Mouse (Mus musculus) G1E (cell line): ENCODE measurements around the gene Itgal. TPM values are rescaled to one million over a fixed set of nuclear protein-coding genes. Genes with fewer than 3 reads are reported as not detected.

Experiments used
- ATAC-seq: 2 replicates; pipeline ENCODE4 v1.8.0; 2016; ENCODE audit warnings: mild to moderate bottlenecking; ENCODE audit not compliant: insufficient number of reproducible peaks, poor library complexity, low FRiP score, severe bottlenecking; ENCODE audit errors: extremely low read depth
- DNase-seq: peaks from one replicate; pipeline ENCODE4 v3.0.0; 2012; ENCODE audit warnings: low spot score
- H3K27me3 ChIP-seq: 2 replicates; pipeline ENCODE4 v1.6.1; 2012; ENCODE audit warnings: mild to moderate bottlenecking, low read length, inconsistent platforms; ENCODE audit not compliant: insufficient read depth
- H3K36me3 ChIP-seq: replicated peaks from 2 replicates; pipeline ENCODE3; 2012; ENCODE audit warnings: mild to moderate bottlenecking, inconsistent platforms
- H3K4me1 ChIP-seq: 2 replicates; pipeline ENCODE4 v1.6.1; 2012; ENCODE audit warnings: low read depth, low read length, inconsistent platforms, mixed read lengths; ENCODE audit not compliant: insufficient read depth
- H3K4me3 ChIP-seq: 2 replicates; pipeline ENCODE4 v1.5.1; 2012; ENCODE audit warnings: low read depth, mild to moderate bottlenecking, inconsistent platforms, low read length, moderate library complexity, mixed read lengths
- H3K9me3 ChIP-seq: replicated peaks from 2 replicates; pipeline ENCODE4 v1.6.1; 2012; ENCODE audit warnings: inconsistent platforms
- CTCF ChIP-seq: IDR thresholded peaks from 2 replicates; pipeline ENCODE4 v1.5.1; 2012; ENCODE audit warnings: low read depth, low read length, inconsistent platforms, mixed read lengths
- GATA1 ChIP-seq: IDR thresholded peaks from 2 replicates; pipeline ENCODE4 v1.6.1; 2012; ENCODE audit warnings: borderline replicate concordance, low read length, inconsistent platforms, mixed read lengths
- GATA2 ChIP-seq: IDR thresholded peaks from 2 replicates; pipeline ENCODE4 v1.6.1; 2012; ENCODE audit warnings: low read depth, low read length, inconsistent platforms, borderline replicate concordance
- POLR2AphosphoS5 ChIP-seq: IDR thresholded peaks from 2 replicates; pipeline ENCODE4 v1.6.1; 2012; ENCODE audit warnings: low read depth, low read length, inconsistent platforms; ENCODE audit not compliant: insufficient replicate concordance
- TAL1 ChIP-seq: conservative IDR thresholded peaks from 2 replicates; pipeline ENCODE4 v1.6.1; 2012; ENCODE audit warnings: low read depth, low read length, inconsistent platforms, mixed read lengths
- polyA plus RNA-seq: library from polyadenylated mRNA; stranded (reverse); fragments of >175 nt; gene quantifications from 2 replicates; pipeline ENCODE4 v1.2.3, GENCODE M21; 2012
- total RNA-seq, 2 experiments: library from RNA; stranded (forward) in 1 of 2; stranded (reverse) in 1 of 2; fragments of 200-1000 nt in 1 of 2; fragments of >200 nt in 1 of 2; fragmentation: Nextera tagmentation in 1 of 2; gene quantifications; 2 replicates each; pipeline ENCODE4 v1.2.3; 2014 to 2017

Itgal gene
- total and polyA plus RNA-seq, 3 experiments, result 2.2 to 5.1 (median 3.1) TPM

DNA sequence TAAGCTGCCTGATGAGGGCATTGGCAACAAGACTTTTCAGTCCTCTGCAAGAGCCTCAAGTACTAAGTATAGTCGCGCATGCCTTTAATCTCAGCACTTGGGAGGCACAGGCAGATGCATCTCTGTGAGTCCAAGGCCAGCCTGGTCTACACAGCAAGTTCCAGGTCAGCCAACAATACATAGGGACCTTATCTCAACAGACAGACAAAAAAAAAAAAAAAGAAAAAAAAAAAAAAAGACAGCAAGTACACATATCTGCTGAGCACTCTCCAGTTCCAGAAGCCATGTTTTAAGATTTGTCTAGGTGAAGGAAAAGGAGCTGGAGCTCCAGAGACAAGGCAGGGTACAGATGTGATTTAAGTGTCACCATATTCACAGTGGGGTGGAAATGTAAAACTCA is 40.1 kb upstream of the Itgal start:
- ATAC-seq (no peak), DNase-seq (no peak)
- TF ChIP-seq GATA2 (no peak), POLR2AphosphoS5 (no peak)
- Histone ChIP-seq H3K9me3 (no peaks in the 10 kb centered on the region), H3K4me3 (no peak overlapping the region), H3K27me3 (no peaks in the 10 kb centered on the region), H3K36me3 (peaks cover 65% of the 10 kb centered on the region), H3K4me1 (peaks cover 68% of the 10 kb centered on the region)

DNA sequence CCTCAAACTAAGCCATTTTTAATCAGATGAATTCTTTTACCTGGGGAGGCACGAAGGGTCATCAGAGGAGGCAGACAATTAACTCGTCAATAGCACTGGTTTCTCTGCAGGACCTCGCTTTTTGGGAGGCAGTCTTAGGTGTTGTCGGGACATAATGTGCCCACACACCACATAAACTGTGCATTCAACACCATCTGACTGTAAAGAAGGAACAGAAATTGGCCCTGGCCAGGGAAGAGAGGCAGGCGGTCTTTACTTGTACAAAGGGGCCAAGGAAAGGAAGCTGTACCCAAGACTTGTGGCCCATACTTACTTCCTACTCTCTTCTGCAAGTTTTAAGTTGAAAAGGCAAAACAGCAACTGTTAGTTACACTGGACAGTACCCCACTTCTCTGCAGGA is 39.5 kb upstream of the Itgal start:
- no peak overlapping the region for H3K4me3 ChIP-seq
- ATAC-seq, result no peak
- TF ChIP-seq TAL1 (no peak), GATA2 (no peak)
- peaks cover 73% of the 10 kb centered on the region for H3K4me1 ChIP-seq
- H3K9me3 ChIP-seq, result no peaks in the 10 kb centered on the region
- H3K36me3 ChIP-seq, result peaks cover 61% of the 10 kb centered on the region
- DNase-seq, result no peak
- no peaks in the 10 kb centered on the region for H3K27me3 ChIP-seq

DNA sequence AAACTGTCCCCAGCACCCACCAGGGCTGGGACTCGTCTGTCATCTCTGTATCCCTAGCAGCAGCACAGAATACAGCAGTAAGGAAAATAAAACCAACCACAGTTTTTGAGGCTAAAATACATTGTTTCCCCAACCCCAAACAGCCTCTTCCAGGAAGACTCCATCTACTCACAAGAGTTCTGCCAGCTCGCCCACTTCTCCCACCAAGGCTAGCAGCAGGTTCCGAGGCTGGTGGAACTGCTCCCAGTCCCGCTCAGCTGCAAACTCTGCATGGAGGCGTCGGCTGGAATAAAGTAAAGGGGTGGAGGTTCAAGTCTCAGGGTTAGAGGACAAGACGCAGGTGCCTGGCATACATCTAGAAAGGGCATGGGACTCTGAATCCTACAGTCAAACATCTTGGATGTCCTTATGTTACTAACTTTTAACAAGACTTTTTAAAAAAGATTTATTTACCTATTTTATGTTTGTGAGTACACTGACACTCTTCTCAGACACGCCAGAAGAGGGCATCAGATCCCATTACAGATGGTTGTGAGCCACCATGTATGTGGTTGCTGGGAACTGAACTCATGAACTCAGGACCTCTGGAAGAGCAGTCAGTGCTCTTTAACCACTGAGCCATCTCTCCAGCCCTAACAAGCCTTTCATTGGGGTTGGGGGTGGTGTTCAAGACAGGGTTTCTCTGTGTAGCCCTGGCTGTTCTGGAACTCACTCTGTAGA is 36.7 kb upstream of the Itgal start:
- TF ChIP-seq GATA2 (no peak), CTCF (no peak), TAL1 (no peak), POLR2AphosphoS5 (no peak), GATA1 (no peak)
- Histone ChIP-seq H3K27me3 (no peaks in the 10 kb centered on the region), H3K36me3 (peaks cover 43% of the 10 kb centered on the region), H3K4me1 (peaks cover 73% of the 10 kb centered on the region), H3K9me3 (no peaks in the 10 kb centered on the region), H3K4me3 (peak overlapping the region; percentile 82)
- DNase-seq, result no peak
- no peak for ATAC-seq

DNA sequence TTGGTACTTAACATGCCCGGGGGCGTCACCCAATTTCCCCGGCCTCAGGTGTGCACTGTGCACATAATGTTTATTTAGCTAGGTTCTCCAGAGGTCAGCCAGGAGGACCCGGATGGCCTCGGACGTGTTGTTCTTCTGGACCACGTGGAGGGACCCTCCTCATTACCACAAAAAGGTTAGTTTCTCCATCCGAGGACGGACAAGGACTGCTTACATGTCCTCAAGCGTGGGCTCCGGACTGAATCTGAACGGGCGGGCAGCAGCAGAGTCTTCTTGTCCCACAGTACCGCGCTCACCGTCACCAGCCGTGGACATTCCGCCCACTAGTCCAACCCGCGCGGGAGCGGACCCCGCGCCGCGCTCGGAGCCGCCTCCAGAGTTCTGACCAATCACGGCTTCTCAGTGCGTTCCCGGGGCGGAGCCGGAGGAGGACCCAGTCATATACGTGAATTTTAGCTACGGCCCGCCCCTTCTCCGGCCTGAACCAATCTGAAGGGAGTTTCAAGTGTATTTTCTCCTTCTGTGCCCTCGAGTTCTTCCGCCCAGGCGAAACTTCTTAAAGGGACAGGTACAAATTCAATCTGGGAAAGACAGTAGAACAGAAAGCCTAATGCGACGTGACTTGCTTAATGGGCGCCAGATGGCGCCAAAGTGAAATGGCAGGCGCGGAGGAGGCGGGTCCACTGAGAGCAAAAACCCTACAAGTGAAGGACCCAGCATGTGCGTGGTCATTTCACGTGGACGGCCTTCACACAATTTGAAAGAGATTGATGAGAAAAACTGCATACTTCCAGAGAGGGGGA is 35.5 kb upstream of the Itgal start, which contains the start of gene Dctpp1:
Dctpp1 (minus strand) TSS at position 401 of the 803 bp plus-strand sequence.
- Histone ChIP-seq H3K9me3 (no peaks in the 10 kb centered on the region), H3K4me3 (peak within 1 kb of the TSS; percentile 82), H3K36me3 (peaks cover 38% of the 10 kb centered on the region), H3K27me3 (0 out of 2 replicates have a peak, but pooled peaks cover 3% of the 10 kb centered on the region), H3K4me1 (peaks cover 61% of the 10 kb centered on the region)
- TF ChIP-seq CTCF, result peak; percentile 51; the same call in 1 of the 2 replicates
- TF ChIP-seq GATA2, result no peak
- ATAC-seq, result peak; percentile 97
- DNase-seq, result peak; percentile 92

DNA sequence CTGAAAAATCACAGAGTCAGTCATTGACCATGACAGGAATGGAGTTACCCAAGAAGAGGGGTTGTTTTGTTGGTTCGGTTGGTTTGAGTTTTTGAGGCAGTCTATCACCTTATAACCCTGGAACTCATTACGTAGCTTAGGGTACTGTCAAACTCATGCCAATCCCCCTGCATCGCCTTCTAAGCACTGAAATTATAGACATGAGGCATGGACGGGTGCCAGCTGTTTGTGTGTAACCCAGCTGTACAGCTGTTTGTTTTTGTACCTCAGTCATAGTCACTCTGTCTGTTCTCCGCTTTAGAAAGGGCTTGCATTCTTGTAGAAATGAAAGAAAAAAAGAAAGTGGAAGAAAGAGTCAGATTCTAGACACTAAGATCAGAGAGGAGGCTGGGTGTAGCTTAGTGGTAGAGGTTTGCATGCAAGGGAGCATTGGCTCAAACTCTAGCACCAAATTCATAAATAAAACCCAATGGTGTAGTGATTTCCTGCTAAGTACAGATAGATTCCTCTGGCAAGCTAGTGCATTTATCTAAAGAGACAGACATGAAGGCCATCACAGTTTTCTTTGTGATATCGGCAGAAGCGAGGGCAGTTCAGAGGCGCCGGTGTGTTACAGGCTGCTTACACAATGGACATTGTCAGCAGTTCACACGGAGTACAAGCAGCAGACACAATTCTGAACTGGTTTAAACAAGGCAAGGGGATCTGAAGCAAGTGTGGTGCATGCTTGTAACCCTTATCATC is 33.7 kb upstream of the Itgal start:
- no peaks in the 10 kb centered on the region for H3K9me3 ChIP-seq
- ATAC-seq (no peak), DNase-seq (no peak)
- no peak for TF ChIP-seq CTCF
- no peak for TF ChIP-seq POLR2AphosphoS5
- no peak for TF ChIP-seq GATA2
- no peak for TF ChIP-seq TAL1
- no peak for TF ChIP-seq GATA1
- 0 out of 2 replicates have a peak, but pooled peaks cover 3% of the 10 kb centered on the region for H3K27me3 ChIP-seq
- H3K4me3 ChIP-seq, result no peak overlapping the region
- H3K36me3 ChIP-seq, result peaks cover 19% of the 10 kb centered on the region
- peaks cover 49% of the 10 kb centered on the region for H3K4me1 ChIP-seq

DNA sequence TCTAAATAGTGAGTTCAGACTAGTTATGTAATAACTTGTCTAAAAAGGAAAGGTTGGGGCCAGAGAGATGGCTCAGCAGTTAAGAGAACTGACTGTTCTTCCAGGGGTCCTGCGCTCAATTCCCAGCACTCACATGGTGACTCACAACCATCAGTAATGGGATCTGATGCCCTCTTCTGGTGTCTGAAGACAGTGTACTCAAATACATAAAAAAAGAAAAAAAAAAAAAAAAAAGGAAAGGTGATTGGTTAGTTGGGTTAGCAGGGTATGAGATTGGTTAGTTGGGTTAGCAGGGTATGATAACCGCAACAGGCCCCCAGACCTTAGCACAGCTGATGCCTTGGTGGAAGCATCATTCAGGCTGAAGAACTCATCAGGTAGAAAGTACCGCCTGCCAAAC is 32.5 kb upstream of the Itgal start:
- no peak overlapping the region for H3K4me3 ChIP-seq
- no peak for ATAC-seq
- TF ChIP-seq CTCF (no peak), POLR2AphosphoS5 (no peak), TAL1 (no peak), GATA1 (no peak), GATA2 (no peak)
- H3K27me3 ChIP-seq, result 0 out of 2 replicates have a peak, but pooled peaks cover 3% of the 10 kb centered on the region
- no peak for DNase-seq
- peaks cover 12% of the 10 kb centered on the region for H3K36me3 ChIP-seq
- peaks cover 4% of the 10 kb centered on the region for H3K9me3 ChIP-seq
- H3K4me1 ChIP-seq, result peaks cover 39% of the 10 kb centered on the region
